Mouse (Mus musculus): ENCODE results near the gene Dnah12. TPM values are rescaled to one million over a fixed set of nuclear protein-coding genes. Genes with fewer than 3 reads are reported as not detected.
"Not testable (repeated sequence)": the region's sequence is repeated elsewhere in the genome, so short reads cannot be mapped to it uniquely, and the experiment has no call there.

Dnah12 gene
- total RNA-seq, 2 experiments from 2014 or later: 0.02 TPM

- DNase-seq: no peak
These were observed 194.2 kb downstream of the Dnah12 start for GRCm38 (mm10) chr14:26887244-26887643.

- DNase-seq: no peak
These were observed 197.7 kb downstream of the Dnah12 start for GRCm38 (mm10) chr14:26890777-26891176.

GRCm38 (mm10) chr14:26894392-26894791 is 201.3 kb downstream of the Dnah12 start, which contains the start of gene Asb14:
Asb14 (plus strand) TSS chr14:26894557.
- DNase-seq: no peak

- DNase-seq: no peak
These were observed 206.4 kb downstream of the Dnah12 start for GRCm38 (mm10) chr14:26899490-26899889.

- no peak for DNase-seq
These were observed 207.8 kb downstream of the Dnah12 start for GRCm38 (mm10) chr14:26900893-26901292.

- no peak for DNase-seq
These were observed 214.3 kb downstream of the Dnah12 start for GRCm38 (mm10) chr14:26907401-26907800.

GRCm38 (mm10) chr14:26910461-26910860 is 217.4 kb downstream of the Dnah12 start:
- not testable (repeated sequence) for DNase-seq

- peak; percentile 32 for DNase-seq
These were observed 218.1 kb downstream of the Dnah12 start for GRCm38 (mm10) chr14:26911201-26911600.

- DNase-seq: no peak
These were observed 218.8 kb downstream of the Dnah12 start for GRCm38 (mm10) chr14:26911826-26912225.

- DNase-seq: no peak
These were observed 220.7 kb downstream of the Dnah12 start for GRCm38 (mm10) chr14:26913681-26914268.

- no peak for DNase-seq
These were observed 226.2 kb downstream of the Dnah12 start for GRCm38 (mm10) chr14:26919310-26919709.

GRCm38 (mm10) chr14:26923702-26924421 is 230.8 kb downstream of the Dnah12 start:
- no peak for DNase-seq

- no peak for DNase-seq
These were observed 241.8 kb downstream of the Dnah12 start for GRCm38 (mm10) chr14:26934891-26935290.

- DNase-seq: no peak
These were observed 242.5 kb downstream of the Dnah12 start for GRCm38 (mm10) chr14:26935558-26935957.

Small RNAs within 50 kb of the gene (microRNA-seq; reads per million reads assigned to microRNA genes)
- gene Mir7672: 0 to 3.3 reads per million in 2 experiments

Other genes with a start within 250 kb of the Dnah12 start
- gene Slmap, start 158.3 kb upstream of the Dnah12 start, total RNA-seq (2021): 100 to 1,000 TPM; 394 to 444 TPM
- gene Dennd6a, start 119.4 kb upstream of the Dnah12 start, total RNA-seq (2021): 10 to 100 TPM; 20.9 to 24.5 TPM
- 100 to 1,000 TPM; 167 to 177 TPM for gene Arf4, start 55.2 kb upstream of the Dnah12 start, total RNA-seq (2021)
- gene Pde12, start 23.4 kb upstream of the Dnah12 start, total RNA-seq (2021): 1 to 10 TPM; 7.5 to 8.3 TPM
- gene Asb14, start 201.3 kb downstream of the Dnah12 start, total RNA-seq (2021): 10 to 100 TPM; 11.5 to 12.4 TPM